Mouse (Mus musculus): ENCODE results near the gene Zer1.

GRCm38 (mm10) chr2:30108260-30108659 is 16.1 kb downstream of the Zer1 start:
- TF ChIP-seq CTCF (IDR thresholded peaks at IDR 0.05; ENCODE audit: control insufficient read depth, insufficient read depth, insufficient replicate concordance, low read depth, low read length) (no peak), POLR2A (IDR thresholded peaks at IDR 0.05; ENCODE audit: control insufficient read depth, low read depth, low read length) (no peak)
